Mouse (Mus musculus) gastrocnemius, postnatal 25 days (tissue): ENCODE results near the gene Commd1. TPM values are rescaled to one million over a fixed set of nuclear protein-coding genes. Genes with fewer than 3 reads are reported as not detected.
A peak's percentile ranks its signal among the peaks of the same experiment; 100 is the strongest.

Experiments used
- DNase-seq: peaks from one replicate; pipeline ENCODE4 v3.0.0; 2022
- long read RNA-seq, 2 experiments: library from polyadenylated mRNA; stranded (forward); transcript quantifications; one replicate each; pipeline ENCODE4 v2.0.0; 2021
- total RNA-seq, 2 experiments: library from RNA; stranded (reverse); gene quantifications; 1 replicate in 1 of 2; 2 replicates in 1 of 2; pipeline ENCODE4 v1.2.3; 2021

The Commd1 gene
- total RNA-seq: 100 to 1,000 TPM in 1 of 2 experiments, 10 to 100 TPM in 1; 95.6 to 108 TPM
- long read RNA-seq, experiment 1, full-length matches to known transcripts: 256 of 260 reads
- long read RNA-seq, experiment 1, partial matches to known transcripts: 0 of 260 reads
- long read RNA-seq, experiment 1, other reads (novel, unspliced or antisense): 4 of 260 reads
- long read RNA-seq, experiment 2, full-length matches to known transcripts: 187 of 192 reads
- long read RNA-seq, experiment 2, partial matches to known transcripts: 0 of 192 reads
- long read RNA-seq, experiment 2, other reads (novel, unspliced or antisense): 5 of 192 reads

DNA sequence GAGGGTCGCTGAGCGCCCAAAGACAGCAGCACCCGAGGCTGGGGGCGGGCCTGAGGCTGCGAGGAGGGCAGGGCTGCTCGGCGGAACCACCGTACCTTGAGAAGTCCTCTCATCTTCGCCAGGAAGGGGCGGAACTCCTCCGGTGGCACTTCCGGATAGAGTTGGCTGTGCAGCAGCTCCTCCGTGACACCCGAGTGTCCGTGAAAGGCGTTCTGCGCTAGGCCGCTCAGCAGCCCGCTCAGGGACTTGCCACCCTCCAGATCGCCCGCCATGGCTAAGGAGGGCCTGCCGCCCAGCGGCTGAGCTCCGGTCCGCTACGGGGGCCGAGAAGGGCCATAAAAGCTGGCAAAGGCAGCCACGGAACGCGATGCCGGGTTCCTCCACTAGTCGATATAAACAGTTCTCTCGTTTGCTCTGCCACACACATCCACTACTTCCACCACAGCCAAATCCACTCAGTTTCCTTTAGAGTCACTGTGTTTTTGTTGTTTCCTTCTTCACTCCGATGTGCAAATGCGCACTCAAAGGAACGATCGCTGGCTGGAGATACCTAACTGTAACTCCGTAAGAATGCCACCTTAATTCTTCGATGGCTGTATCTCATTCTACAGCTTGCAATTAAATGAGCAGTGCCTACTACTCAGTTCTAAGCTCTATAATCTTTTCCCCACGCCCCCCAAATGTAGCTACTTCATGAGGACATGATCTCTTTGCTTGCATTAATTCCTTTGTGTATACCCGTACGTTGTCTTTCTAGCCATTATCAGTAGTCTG, at the start of gene Commd1, which contains the start of gene Gm28048:
Commd1 (minus strand) TSS at position 399 of the 774 bp plus-strand sequence.
Gm28048 (minus strand) TSS at position 107 of the 774 bp plus-strand sequence.
- DNase-seq: peak; percentile 95

- no peak for DNase-seq
Measured at GRCm38 (mm10) chr11:23029399-23029798, 47.2 kb upstream of the Commd1 start.

- DNase-seq: no peak
Measured at GRCm38 (mm10) chr11:23028957-23029356, 46.8 kb upstream of the Commd1 start.

DNA sequence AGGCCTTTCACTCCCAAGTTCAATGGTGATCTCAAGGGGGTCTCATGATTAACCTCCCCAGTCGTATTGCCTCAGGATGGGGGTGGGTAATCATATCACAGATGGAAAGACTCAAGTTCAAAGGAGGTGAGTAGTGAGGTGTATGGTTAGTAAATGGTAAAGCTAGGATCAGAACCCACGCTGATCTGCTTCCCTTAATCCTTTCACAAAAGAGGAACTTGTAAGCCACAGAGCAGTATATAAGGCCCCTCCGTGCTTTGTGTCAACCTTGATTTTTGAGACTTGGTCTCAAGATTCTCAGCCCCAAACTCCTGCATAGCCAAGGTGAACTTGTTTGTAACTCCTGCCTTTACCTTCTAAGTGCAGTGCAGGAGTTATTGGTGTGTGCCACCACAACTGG, 42.0 kb upstream of the Commd1 start:
- DNase-seq: no peak

DNA sequence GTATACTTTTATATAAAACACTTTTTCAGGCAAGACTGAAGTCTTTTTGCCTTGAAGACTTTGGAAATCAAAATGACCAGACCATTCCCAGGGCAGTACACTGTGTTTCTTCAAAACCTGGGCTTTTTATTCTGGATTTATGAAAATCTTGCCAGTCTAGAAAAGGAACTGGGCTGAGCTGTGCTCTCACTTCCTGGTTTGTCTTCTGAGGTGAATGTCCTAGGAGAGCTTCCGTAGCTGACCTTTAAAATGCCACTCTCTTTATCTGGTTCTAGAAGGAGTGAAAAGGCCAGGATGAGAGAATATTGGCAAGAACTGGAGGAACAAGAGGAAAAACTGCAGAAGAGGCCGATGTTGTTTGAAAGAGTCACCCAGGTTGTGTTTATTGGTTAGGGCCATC, 41.0 kb upstream of the Commd1 start:
- no peak for DNase-seq

- DNase-seq: no peak
Measured at GRCm38 (mm10) chr11:23020841-23021240, 38.7 kb upstream of the Commd1 start.

- DNase-seq: no peak
Measured at GRCm38 (mm10) chr11:23020116-23020770, 38.1 kb upstream of the Commd1 start.

GRCm38 (mm10) chr11:23017943-23018342, 35.8 kb upstream of the Commd1 start:
- no peak for DNase-seq

GRCm38 (mm10) chr11:23014996-23015395, 32.8 kb upstream of the Commd1 start:
- DNase-seq: no peak

- no peak for DNase-seq
Measured at GRCm38 (mm10) chr11:23013580-23014294, 31.6 kb upstream of the Commd1 start.

GRCm38 (mm10) chr11:23013096-23013495, 30.9 kb upstream of the Commd1 start:
- DNase-seq: no peak

- DNase-seq: no peak
Measured at GRCm38 (mm10) chr11:23008824-23009200, 26.6 kb upstream of the Commd1 start.

DNA sequence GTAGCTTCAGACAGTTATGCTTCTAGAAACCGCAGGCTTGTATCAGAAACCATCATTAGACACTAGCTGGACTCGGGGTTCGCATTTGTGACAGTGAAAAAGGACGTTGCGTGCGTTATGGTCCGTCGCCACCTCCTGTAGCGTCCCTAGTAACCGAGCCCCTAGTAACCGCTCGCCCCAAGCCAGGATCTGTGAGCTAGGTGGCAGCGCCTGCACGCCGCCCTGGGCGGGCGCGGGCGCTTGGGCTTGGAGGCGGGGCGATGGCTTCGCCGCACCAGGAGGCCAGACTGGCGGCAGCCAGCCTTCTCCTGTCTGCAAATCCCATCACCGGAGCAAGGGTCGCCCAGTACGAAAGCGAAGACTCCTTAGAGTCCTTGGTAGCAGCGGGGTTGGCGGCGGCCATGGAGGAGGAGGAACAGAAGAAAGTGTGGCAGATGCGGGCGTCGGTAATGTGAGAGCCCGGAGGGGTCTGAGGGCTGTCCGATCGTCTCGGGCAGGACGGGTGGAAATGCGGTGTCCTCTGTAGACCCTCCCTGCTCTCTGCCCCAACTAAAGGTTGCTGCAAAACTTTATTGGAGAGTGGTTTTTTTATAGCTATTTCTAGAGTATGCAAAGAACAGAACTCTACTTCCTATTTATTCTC, 26.1 kb upstream of the Commd1 start:
- DNase-seq: peak; percentile 80

DNA sequence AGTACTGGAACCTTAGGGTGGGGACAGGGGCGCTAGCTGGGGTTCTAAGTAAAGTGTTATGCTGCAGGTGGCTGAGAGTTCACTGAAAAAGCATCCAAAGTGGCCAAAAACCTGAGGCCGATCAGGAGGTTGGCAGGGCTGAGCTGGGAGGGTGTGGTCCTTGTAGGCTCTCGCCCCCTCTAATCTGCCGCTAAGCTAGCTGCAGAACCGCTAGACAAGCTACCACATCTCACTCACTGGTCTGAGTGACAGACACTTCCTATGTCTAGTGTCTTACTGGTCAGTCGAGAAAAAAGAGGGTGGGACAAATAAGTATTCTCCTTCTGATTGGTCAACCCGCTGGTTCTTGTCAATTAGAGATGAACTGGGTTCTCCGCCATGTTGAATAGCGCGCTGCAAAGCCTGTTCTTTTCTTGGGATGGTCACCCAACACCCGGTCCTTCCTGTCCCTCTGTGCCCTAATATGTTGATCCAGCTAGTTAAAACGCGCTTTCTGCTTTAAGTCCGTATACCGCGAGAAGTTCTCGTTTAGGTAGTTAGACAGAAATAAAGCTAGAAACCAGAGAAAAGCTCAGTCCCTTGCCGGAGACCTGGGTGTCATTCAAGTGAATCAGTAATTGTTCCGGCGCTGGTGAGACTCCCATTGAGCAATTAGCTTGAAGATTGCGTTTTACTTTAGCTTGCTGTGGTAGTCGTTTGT, 25.4 kb upstream of the Commd1 start, which contains the start of gene Fam161a:
Fam161a (plus strand) TSS at position 51 of the 700 bp plus-strand sequence.
- DNase-seq: peak; percentile 62

DNA sequence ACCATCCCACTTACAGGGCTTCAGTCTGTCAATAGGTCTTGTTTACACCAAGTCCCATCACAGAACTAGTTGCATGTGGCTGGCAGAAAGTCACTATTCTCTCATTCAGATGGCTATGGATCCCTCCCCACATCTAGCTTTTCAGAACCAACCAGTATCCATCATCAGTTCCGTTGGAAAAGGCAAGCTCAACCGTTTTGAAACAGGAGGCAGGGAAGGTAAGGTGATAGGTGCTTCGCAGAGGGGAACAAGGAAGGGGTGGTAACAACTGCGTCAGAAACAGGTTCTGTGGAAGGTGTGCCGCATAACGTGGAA, 24.9 kb upstream of the Commd1 start:
- no peak for DNase-seq

DNA sequence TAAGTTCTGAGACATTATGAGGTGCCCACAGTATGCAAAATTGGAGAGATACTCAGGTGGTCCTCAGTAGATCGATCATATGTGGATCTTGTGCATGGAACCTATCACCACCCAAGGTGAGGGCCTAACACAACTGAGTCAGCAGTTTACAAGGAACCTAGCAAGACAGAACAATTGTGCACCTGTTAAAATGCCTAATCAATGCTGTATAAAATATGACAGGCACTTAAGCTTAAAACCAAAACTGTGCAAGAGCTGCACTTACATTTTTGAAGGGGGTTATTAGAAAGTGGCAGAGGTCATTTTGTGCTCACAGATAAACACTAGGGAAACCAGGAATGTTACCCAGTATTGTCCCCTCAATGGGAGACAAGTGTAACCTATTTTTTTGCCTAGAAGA, 23.1 kb upstream of the Commd1 start:
- no peak for DNase-seq

- no peak for DNase-seq
Measured at GRCm38 (mm10) chr11:22998308-22998707, 16.1 kb upstream of the Commd1 start.

- no peak for DNase-seq
Measured at GRCm38 (mm10) chr11:22995461-22995860, 13.3 kb upstream of the Commd1 start.

DNA sequence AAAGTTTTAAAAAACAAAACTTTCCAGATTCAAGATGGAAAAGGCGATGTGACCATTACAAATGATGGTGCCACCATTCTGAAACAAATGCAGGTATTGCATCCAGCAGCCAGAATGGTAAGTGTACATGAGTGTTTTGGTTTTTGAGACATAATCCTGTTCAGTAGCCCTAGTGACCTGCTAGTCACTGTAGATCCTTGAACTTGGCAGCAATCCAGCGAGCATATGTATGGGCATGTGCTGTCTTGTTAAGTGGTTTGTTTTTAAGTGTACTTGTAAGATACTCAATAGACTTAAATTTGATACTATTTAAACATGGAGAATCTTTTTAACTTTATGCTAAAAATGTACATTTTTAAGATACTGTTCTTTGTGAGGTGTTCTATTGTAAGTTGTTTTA, 12.1 kb upstream of the Commd1 start:
- no peak for DNase-seq

DNA sequence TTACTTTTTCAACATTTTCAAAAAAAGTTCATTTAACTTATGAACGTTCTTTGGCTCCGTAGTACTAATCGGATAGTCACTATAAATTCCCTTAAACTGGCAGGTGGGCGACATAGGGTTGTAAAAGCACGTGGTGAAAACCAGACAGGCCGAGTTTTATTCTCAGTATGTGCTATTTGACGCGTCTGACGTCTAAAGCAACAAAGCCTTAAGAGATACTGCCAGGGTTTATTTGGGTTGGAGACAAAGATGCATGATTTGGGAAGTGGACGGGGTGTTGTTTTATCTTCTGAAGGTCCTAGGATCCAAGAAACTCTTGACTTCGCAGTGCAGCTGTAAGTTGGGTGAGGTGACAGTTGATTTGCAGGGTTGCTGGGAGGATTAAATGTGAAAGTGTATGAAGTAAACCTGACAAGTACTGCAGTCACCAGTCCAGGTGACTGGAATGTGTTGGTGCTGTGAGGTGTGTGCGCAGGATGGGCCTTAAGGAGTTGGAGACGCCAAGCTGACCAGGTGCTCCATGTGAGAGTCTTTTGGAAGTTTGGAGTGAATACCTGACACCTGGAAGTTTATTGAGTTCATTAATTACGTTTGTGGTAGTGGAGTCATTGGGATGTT, 9.1 kb upstream of the Commd1 start:
- DNase-seq: no peak
